ENCODE assay signal across 9 mouse cellular contexts in the genomic region with DNA sequence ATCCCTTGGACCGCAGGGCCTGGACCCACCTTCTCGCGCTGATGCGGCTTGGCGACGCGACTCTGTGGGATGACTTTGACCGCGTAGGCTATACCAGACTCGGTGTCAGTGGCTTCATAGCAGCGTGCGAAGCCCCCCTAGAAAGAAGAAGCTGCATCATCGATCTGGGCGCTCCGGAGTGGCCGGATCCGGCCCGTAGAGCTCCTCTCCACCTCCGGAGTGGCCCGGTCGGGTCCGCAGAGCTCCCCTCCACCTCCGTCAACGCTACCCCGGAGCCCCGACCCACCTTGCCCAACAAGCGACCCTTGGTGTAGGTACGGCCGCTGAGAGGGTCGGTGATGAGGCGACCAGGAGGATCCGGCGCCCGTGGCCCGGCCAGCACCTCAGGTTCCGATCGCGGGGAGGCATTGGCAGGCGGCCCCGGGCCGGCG. TPM values are rescaled to one million over a fixed set of nuclear protein-coding genes. Genes with fewer than 3 reads are reported as not detected.
DNase-seq lines count a peak whose midpoint lies in the region; ATAC-seq and TF ChIP-seq lines count a peak whose summit lies in the region.
"Had no signal": no experiment of that assay in that cellular context is flagged by ENCODE, and none has a peak within 500 bp of the region (broad histone marks: within the 10 kb centered on the region; RNA-seq: fewer than 3 reads in every experiment).

No protein-coding gene starts in this region.

- no peak for DNase-seq in frontal cortex, adult 2 months (ENCODE audit: extremely low spot score in 1 of 2, low spot score in 1 of 2)
- DNase-seq in thymus, adult 2 months = no peak
- no peak for DNase-seq in thymus, postnatal 25 days
- peak; percentile 63 for DNase-seq in limb, embryonic 11.5 days (ENCODE audit: low spot score)
- DNase-seq in urinary bladder, postnatal 10 days (ENCODE audit: low spot score) = no peak
- DNase-seq in gastrocnemius, postnatal 4 days (ENCODE audit: low spot score in 2 of 2) = no peak

- no peak overlapping the region for H3K27ac ChIP-seq in thymus, adult 2 months (ENCODE audit: control insufficient read depth, insufficient read depth, low read length)
- no peak overlapping the region for H3K27ac ChIP-seq in limb, embryonic 11.5 days (replicated peaks; ENCODE audit: low read depth, low read length)
- H3K27ac ChIP-seq in neural tube, embryonic 15.5 days (replicated peaks) = peak overlapping the region; percentile 88

- peak; percentile 33; the same call in 1 of the 2 replicates for ATAC-seq in frontal cortex, adult (ENCODE audit: low TSS enrichment)
- peak; percentile 14; the same call in 1 of the 2 replicates for ATAC-seq in limb, embryonic 11.5 days (ENCODE audit: insufficient number of reproducible peaks, low FRiP score, low TSS enrichment, low read depth)
- peak; percentile 49 for ATAC-seq in neural tube, embryonic 15.5 days (ENCODE audit: low FRiP score)

- H3K4me1 ChIP-seq in thymus, adult 2 months (replicated peaks; ENCODE audit: control insufficient read depth, insufficient read depth, low read length) = peaks cover 13% of the 10 kb centered on the region
- H3K4me1 ChIP-seq in limb, embryonic 11.5 days (ENCODE audit: control insufficient read depth, insufficient read depth, low read length) = 0 out of 2 replicates have a peak, but pooled peaks cover 4% of the 10 kb centered on the region
- H3K4me1 ChIP-seq in neural tube, embryonic 15.5 days = peaks cover 29% of the 10 kb centered on the region

- no peak for TF ChIP-seq POLR2A in thymus, adult 2 months (IDR thresholded peaks at IDR 0.05; ENCODE audit: control insufficient read depth, extremely low read depth, insufficient read depth, low read length, poor library complexity)

- under 1% methylated on average over 42 of the region's 42 CpGs for WGBS in thymus, adult 2 months
- WGBS in limb, embryonic 11.5 days = under 1% methylated on average over 42 of the region's 42 CpGs
- under 1% methylated on average over 42 of the region's 42 CpGs for WGBS in neural tube, embryonic 15.5 days

- TF ChIP-seq CTCF in thymus, adult 2 months (IDR thresholded peaks at IDR 0.05; ENCODE audit: borderline replicate concordance, control insufficient read depth, extremely low read depth, insufficient read depth, low read length, poor library complexity) = no peak

- H3K4me2 ChIP-seq in limb, embryonic 11.5 days (ENCODE audit: low read depth, severe bottlenecking) = peak overlapping the region; percentile 98
- peak overlapping the region; percentile 73 for H3K4me2 ChIP-seq in neural tube, embryonic 15.5 days

- peak overlapping the region; percentile 69 for H3K9ac ChIP-seq in limb, embryonic 11.5 days (ENCODE audit: low read length)
- H3K9ac ChIP-seq in neural tube, embryonic 15.5 days (replicated peaks) = peak overlapping the region; percentile 85

- no peaks in the 10 kb centered on the region for H3K36me3 ChIP-seq in thymus, adult 2 months (ENCODE audit: control insufficient read depth, insufficient read depth, low read length)
- H3K36me3 ChIP-seq in limb, embryonic 11.5 days (ENCODE audit: control insufficient read depth, insufficient read depth, low read length) = 0 out of 2 replicates have a peak, but pooled peaks cover 2% of the 10 kb centered on the region
- peaks cover 30% of the 10 kb centered on the region for H3K36me3 ChIP-seq in neural tube, embryonic 15.5 days

- H3K27me3 ChIP-seq in thymus, adult 2 months (ENCODE audit: control insufficient read depth, insufficient read depth, low read length) = no peaks in the 10 kb centered on the region; the same call in 1 of the 2 replicates
- H3K27me3 ChIP-seq in limb, embryonic 11.5 days (ENCODE audit: control insufficient read depth, insufficient read depth, low read length) = peaks cover 22% of the 10 kb centered on the region
- no peaks in the 10 kb centered on the region for H3K27me3 ChIP-seq in neural tube, embryonic 15.5 days (replicated peaks)

- peak overlapping the region; percentile 61 for H3K4me3 ChIP-seq in thymus, adult 2 months (ENCODE audit: control insufficient read depth, insufficient read depth, low read length)
- H3K4me3 ChIP-seq in limb, embryonic 11.5 days (ENCODE audit: low read depth, low read length) = peak overlapping the region; percentile 78
- peak overlapping the region; percentile 91 for H3K4me3 ChIP-seq in neural tube, embryonic 15.5 days (replicated peaks)

- H3K9me3 ChIP-seq in limb, embryonic 11.5 days (ENCODE audit: control insufficient read depth, low read length) = no peaks in the 10 kb centered on the region
- no peaks in the 10 kb centered on the region for H3K9me3 ChIP-seq in neural tube, embryonic 15.5 days (replicated peaks)

RNA-seq across cellular contexts. Expression of gene Plk3, which starts 0.4 kb away (rescaled TPM):
- polyA plus RNA-seq in frontal cortex, adult 2 months (2012; rRNA removed) = 11.2 and 15.6 TPM in 2 replicates
- polyA plus RNA-seq in thymus, adult 2 months (2012; rRNA removed) = 18.0 and 21.4 TPM in 2 replicates
- 2.0 and 2.3 TPM in 2 replicates for polyA plus RNA-seq in limb, embryonic 11.5 days (2014; fragmentation: Nextera tagmentation; extraction: Ambion mirVana)
- polyA plus RNA-seq in neural tube, embryonic 15.5 days (2015; fragmentation: Nextera tagmentation; extraction: Ambion mirVana) = 19.5 and 22.5 TPM in 2 replicates
- total RNA-seq in gastrocnemius, postnatal 4 days (2021) = 1 to 10 TPM; 2.3 to 3.6 TPM

RNA-seq across cellular contexts. Expression of gene Tctex1d4, which starts 6.8 kb away (rescaled TPM):
- 0.15 and 0.32 TPM in 2 replicates for polyA plus RNA-seq in frontal cortex, adult 2 months (2012; rRNA removed)
- 1.1 and 2.0 TPM in 2 replicates for polyA plus RNA-seq in thymus, adult 2 months (2012; rRNA removed)
- polyA plus RNA-seq in limb, embryonic 11.5 days (2014; fragmentation: Nextera tagmentation; extraction: Ambion mirVana) = not detected in 2 replicates
- polyA plus RNA-seq in neural tube, embryonic 15.5 days (2015; fragmentation: Nextera tagmentation; extraction: Ambion mirVana) = not detected in 2 replicates
- total RNA-seq in gastrocnemius, postnatal 4 days (2021) = under 1 TPM in 1 of 2 experiments, not detected in 1; 0.47 TPM
- total RNA-seq: left cerebral cortex, postnatal 36 days had no signal

RNA-seq across cellular contexts. Expression of gene Btbd19, which starts 7.9 kb away (rescaled TPM):
- 21.9 and 25.6 TPM in 2 replicates for polyA plus RNA-seq in frontal cortex, adult 2 months (2012; rRNA removed)
- 18.6 and 20.3 TPM in 2 replicates for polyA plus RNA-seq in thymus, adult 2 months (2012; rRNA removed)
- polyA plus RNA-seq in limb, embryonic 11.5 days (2014; fragmentation: Nextera tagmentation; extraction: Ambion mirVana) = 4.1 and 4.5 TPM in 2 replicates
- polyA plus RNA-seq in neural tube, embryonic 15.5 days (2015; fragmentation: Nextera tagmentation; extraction: Ambion mirVana) = 4.7 and 5.5 TPM in 2 replicates
- 1 to 10 TPM; 6.2 to 8.8 TPM for total RNA-seq in gastrocnemius, postnatal 4 days (2021)

RNA-seq across cellular contexts. Expression of gene Rps8, which starts 22.7 kb away (rescaled TPM):
- polyA plus RNA-seq in frontal cortex, adult 2 months (2012; rRNA removed) = 496 and 568 TPM in 2 replicates
- polyA plus RNA-seq in thymus, adult 2 months (2012; rRNA removed) = 698 and 732 TPM in 2 replicates
- polyA plus RNA-seq in limb, embryonic 11.5 days (2014; fragmentation: Nextera tagmentation; extraction: Ambion mirVana) = 1,072 and 1,111 TPM in 2 replicates
- 530 and 610 TPM in 2 replicates for polyA plus RNA-seq in neural tube, embryonic 15.5 days (2015; fragmentation: Nextera tagmentation; extraction: Ambion mirVana)
- 1,000 to 10,000 TPM; 1,262 to 1,321 TPM for total RNA-seq in gastrocnemius, postnatal 4 days (2021)

RNA-seq across cellular contexts. Expression of gene Ptch2, which starts 37.5 kb away (rescaled TPM):
- polyA plus RNA-seq in frontal cortex, adult 2 months (2012; rRNA removed) = 2.7 and 2.9 TPM in 2 replicates
- polyA plus RNA-seq in thymus, adult 2 months (2012; rRNA removed) = 0.89 and 0.92 TPM in 2 replicates
- polyA plus RNA-seq in limb, embryonic 11.5 days (2014; fragmentation: Nextera tagmentation; extraction: Ambion mirVana) = 6.1 and 6.3 TPM in 2 replicates
- 6.9 and 7.1 TPM in 2 replicates for polyA plus RNA-seq in neural tube, embryonic 15.5 days (2015; fragmentation: Nextera tagmentation; extraction: Ambion mirVana)
- 10 to 100 TPM; 10.4 to 12.8 TPM for total RNA-seq in gastrocnemius, postnatal 4 days (2021)
